Mouse (Mus musculus) mature B cell (primary cell): ENCODE data around the gene Mbd5.

Experiments
- in situ Hi-C: fragments of 300-500 bp; cut with MboI; formaldehyde crosslinking; loops from 2 replicates; pipeline ENCODE4 v1.14.3; 2019

Mbd5 gene

GRCm38 (mm10) chr2:48948841-48949584 is at the start of gene Mbd5:
TSS of gene Mbd5 (plus strand) at chr2:48949508.
- in situ Hi-C loops: no loop called here

GRCm38 (mm10) chr2:48908866-48909265 is 40.4 kb upstream of the Mbd5 start:
- in situ Hi-C loops: loop anchor here (25.0 kb wide), 2 partner anchors 403 to 828 kb away; no protein-coding TSS in a partner anchor

GRCm38 (mm10) chr2:48914185-48914584 is 35.1 kb upstream of the Mbd5 start:
- in situ Hi-C loops: loop anchor here (25.0 kb wide), 2 partner anchors 398 to 823 kb away; no protein-coding TSS in a partner anchor

- in situ Hi-C loops: loop anchor here (25.0 kb wide), 2 partner anchors 396 to 821 kb away; no protein-coding TSS in a partner anchor
Observed at GRCm38 (mm10) chr2:48915832-48916231, 33.5 kb upstream of the Mbd5 start.

- in situ Hi-C loops: no loop called here
Observed at GRCm38 (mm10) chr2:48935058-48935457, 14.2 kb upstream of the Mbd5 start.

- in situ Hi-C loops: no loop called here
Observed at GRCm38 (mm10) chr2:48947761-48948160, 1.5 kb upstream of the Mbd5 start.

- in situ Hi-C loops: no loop called here
Observed at GRCm38 (mm10) chr2:48949743-48950251, 489 bp downstream of the Mbd5 start.

- in situ Hi-C loops: no loop called here
Observed at GRCm38 (mm10) chr2:48950252-48950315, 776 bp downstream of the Mbd5 start, which contains the start of gene Orc4. TSS of gene Orc4 (minus strand) at chr2:48950277.

GRCm38 (mm10) chr2:48950316-48950880 is 1.1 kb downstream of the Mbd5 start:
- in situ Hi-C loops: no loop called here

GRCm38 (mm10) chr2:48956591-48956990 is 7.3 kb downstream of the Mbd5 start:
- in situ Hi-C loops: no loop called here

- in situ Hi-C loops: no loop called here
Observed at GRCm38 (mm10) chr2:48978920-48979319, 29.6 kb downstream of the Mbd5 start.

- in situ Hi-C loops: no loop called here
Observed at GRCm38 (mm10) chr2:48990322-48990721, 41.0 kb downstream of the Mbd5 start.

GRCm38 (mm10) chr2:49040481-49040880 is 91.2 kb downstream of the Mbd5 start:
- in situ Hi-C loops: no loop called here

GRCm38 (mm10) chr2:49050030-49050429 is 100.7 kb downstream of the Mbd5 start:
- in situ Hi-C loops: no loop called here

GRCm38 (mm10) chr2:49067886-49068285 is 118.6 kb downstream of the Mbd5 start:
- in situ Hi-C loops: no loop called here

GRCm38 (mm10) chr2:49084966-49085365 is 135.7 kb downstream of the Mbd5 start:
- in situ Hi-C loops: no loop called here

GRCm38 (mm10) chr2:49090771-49091170 is 141.5 kb downstream of the Mbd5 start:
- in situ Hi-C loops: no loop called here

GRCm38 (mm10) chr2:49096765-49097164 is 147.5 kb downstream of the Mbd5 start:
- in situ Hi-C loops: no loop called here

GRCm38 (mm10) chr2:49108906-49109305 is 159.6 kb downstream of the Mbd5 start:
- in situ Hi-C loops: no loop called here

- in situ Hi-C loops: no loop called here
Observed at GRCm38 (mm10) chr2:49119875-49120274, 170.6 kb downstream of the Mbd5 start.

- in situ Hi-C loops: no loop called here
Observed at GRCm38 (mm10) chr2:49121603-49122002, 172.3 kb downstream of the Mbd5 start.

GRCm38 (mm10) chr2:49142186-49142585 is 192.9 kb downstream of the Mbd5 start:
- in situ Hi-C loops: no loop called here

- in situ Hi-C loops: no loop called here
Observed at GRCm38 (mm10) chr2:49153649-49154048, 204.3 kb downstream of the Mbd5 start.
